Mouse (Mus musculus): ENCODE results near the gene Zfp3. TPM values are rescaled to one million over a fixed set of nuclear protein-coding genes. Genes with fewer than 3 reads are reported as not detected.

Zfp3 gene
- polyA plus RNA-seq, 1 experiment from 2014 or later: 7.9 TPM

DNA sequence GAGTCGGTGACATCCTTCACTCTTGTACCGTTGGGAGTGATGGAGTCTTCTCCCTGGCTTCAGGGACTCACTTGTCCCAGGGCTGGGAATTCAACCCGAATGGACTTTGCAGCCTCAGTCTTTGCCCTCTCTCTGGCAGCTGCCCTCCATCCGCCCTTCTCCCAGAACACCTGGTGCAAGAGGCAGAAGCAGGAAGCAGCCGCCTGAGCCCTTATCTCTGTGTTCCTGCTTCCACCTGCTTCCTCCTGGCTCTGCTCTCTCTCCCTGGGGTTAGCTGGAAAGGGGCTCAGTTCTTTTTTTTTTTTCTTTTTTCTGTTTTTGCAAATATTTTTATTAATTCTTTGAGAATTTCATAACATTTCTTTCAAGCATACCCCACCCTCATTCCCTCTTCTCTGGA is 26.3 kb upstream of the Zfp3 start:
- H3K27me3 ChIP-seq: no peaks in the 10 kb centered on the region
- ChIA-PET POLR2A (interaction anchor here (0.6 kb wide), 1 partner anchor 50 kb away, joined by 3 read pairs; the partner anchor contains the start of gene Camta2), CTCF (no interaction called here)
- DNase-seq (ENCODE audit: low read depth, low spot score) (no peak), ATAC-seq (no peak)
- TF ChIP-seq CTCF (IDR thresholded peaks at IDR 0.05): no peak
- in situ Hi-C loops (cut with MboI; ENCODE audit: low pct_unique_long_range_greater_than_20kb): no loop called here

DNA sequence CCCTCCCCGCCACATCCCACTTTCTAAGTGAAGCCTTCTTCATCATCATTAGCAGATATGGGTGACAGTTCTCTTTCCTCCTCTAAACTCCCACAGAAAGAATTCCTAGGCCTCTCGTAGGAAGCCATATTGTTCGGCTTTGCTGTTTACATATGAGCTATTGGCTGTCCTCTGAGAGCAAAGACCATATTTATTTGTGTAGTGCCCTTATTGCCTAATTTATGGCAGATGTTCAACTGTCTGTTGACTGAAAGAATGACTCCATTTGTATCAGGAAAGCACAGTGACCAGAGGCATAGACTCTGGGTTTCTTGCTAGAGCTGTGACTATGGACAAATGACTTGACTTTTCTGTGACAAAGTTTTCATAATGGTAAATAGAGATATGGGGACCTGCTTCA is 22.4 kb upstream of the Zfp3 start:
- CTCF ChIA-PET: interaction anchor here (1.8 kb wide), 1 partner anchor 59 kb away, joined by 4 read pairs; no protein-coding TSS in a partner anchor
- no peak for TF ChIP-seq CTCF (IDR thresholded peaks at IDR 0.05)
- in situ Hi-C loops (cut with MboI; ENCODE audit: low pct_unique_long_range_greater_than_20kb): no loop called here
- no peak for DNase-seq (ENCODE audit: low read depth, low spot score)
- POLR2A ChIA-PET: interaction anchor here (1.7 kb wide), 1 partner anchor 26 kb away, joined by 3 read pairs; no protein-coding TSS in a partner anchor
- ATAC-seq: no peak
- no peaks in the 10 kb centered on the region for H3K27me3 ChIP-seq

DNA sequence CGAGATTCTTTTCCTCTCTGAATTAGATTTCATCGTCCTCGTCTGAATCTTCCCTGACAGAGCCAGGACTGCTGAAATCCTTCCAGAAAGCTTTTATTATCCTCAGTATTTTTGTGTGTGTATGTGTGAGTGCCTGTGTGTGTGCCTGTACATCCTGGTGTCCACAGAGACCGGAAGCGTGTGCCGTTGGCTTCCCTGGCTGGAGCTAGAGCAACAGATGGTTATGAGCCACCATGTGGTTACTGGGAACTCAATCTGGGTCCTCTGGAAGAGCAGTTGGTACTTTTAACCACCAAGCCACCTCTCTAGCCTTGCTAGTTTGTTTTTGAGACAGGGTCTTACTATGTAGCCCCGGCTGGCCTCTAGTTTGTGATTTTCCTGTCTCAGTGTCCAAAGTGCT is 21.9 kb upstream of the Zfp3 start:
- ATAC-seq: no peak
- ChIA-PET POLR2A (interaction anchor here (1.7 kb wide), 1 partner anchor 26 kb away, joined by 3 read pairs; no protein-coding TSS in a partner anchor), CTCF (interaction anchor here (1.2 to 1.8 kb wide), 2 partner anchors 14 to 60 kb away, joined by 3 to 4 read pairs; no protein-coding TSS in a partner anchor)
- in situ Hi-C loops (cut with MboI; ENCODE audit: low pct_unique_long_range_greater_than_20kb): no loop called here
- TF ChIP-seq CTCF (IDR thresholded peaks at IDR 0.05): no peak
- DNase-seq (ENCODE audit: low read depth, low spot score): no peak
- no peaks in the 10 kb centered on the region for H3K27me3 ChIP-seq

DNA sequence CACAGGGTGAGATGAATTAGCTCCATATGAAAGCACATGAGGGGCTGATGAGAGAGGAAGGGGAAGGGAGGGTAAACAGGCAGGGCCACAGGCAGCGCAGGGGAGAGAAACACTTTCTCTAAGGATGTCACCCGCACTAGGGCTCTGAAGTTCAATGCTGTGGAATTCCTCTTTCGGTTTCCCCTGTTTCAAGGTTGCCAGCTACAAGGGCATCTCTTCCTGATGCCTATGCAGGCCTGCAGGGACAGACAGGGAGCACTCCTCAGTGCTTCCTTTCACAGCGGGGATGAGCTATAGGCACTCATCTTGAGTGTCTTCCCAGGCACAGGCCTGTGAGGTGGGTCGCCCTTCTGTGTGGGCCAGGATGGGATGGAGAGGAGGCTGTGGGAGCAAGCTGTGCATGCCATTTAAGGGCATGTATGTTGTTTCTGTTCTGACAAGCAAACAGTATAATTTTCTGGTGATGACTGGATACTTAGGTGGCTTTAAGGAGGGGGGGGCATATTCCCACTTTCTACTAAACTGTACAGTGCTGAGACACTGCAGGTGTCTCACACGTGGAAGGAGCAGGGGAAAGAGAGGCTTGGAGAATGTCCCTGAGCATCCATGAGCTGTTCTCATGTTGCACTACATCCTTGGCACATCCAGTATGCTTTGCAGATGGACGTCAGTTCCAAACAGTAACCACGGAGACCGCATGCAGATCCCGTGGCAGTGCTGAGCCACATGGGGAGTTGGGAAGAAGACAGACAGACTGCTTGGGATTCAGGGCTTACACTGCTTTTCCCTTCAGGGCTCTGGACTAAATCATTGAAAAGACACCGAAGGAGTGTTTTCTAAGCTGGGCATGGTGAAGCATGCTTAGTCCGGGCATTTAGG is 21.2 kb upstream of the Zfp3 start:
- ChIA-PET POLR2A (interaction anchor here (0.6 to 1.2 kb wide), 2 partner anchors 19 to 21 kb away, joined by 3 to 4 read pairs; no protein-coding TSS in a partner anchor), CTCF (interaction anchor here (1.2 to 1.8 kb wide), 2 partner anchors 15 to 61 kb away, joined by 3 to 4 read pairs; no protein-coding TSS in a partner anchor)
- no peaks in the 10 kb centered on the region for H3K27me3 ChIP-seq
- ATAC-seq (no peak), DNase-seq (ENCODE audit: low read depth, low spot score) (no peak)
- TF ChIP-seq CTCF (IDR thresholded peaks at IDR 0.05): no peak
- in situ Hi-C loops (cut with MboI; ENCODE audit: low pct_unique_long_range_greater_than_20kb): no loop called here

DNA sequence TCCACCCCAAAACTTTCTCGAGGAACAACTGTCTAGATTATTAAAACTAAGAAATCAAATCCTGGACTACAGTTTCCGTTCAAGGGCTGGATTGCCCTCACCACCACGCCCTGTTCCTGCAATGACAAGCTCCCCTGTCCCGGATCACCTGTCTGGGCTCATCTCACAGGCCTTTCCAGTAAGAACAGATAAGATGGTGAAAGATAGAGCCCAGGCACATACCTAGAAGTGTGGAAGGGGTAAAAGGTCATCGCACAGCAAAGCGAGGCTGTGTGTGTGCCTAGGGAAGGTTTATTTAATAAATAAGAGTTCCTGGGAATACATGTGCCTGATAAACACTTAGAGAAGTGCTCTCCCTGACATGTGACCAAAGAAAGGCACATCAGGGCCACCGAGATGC is 18.4 kb upstream of the Zfp3 start:
- ChIA-PET CTCF (interaction anchor here (1.3 to 1.4 kb wide), 2 partner anchors 9 to 14 kb away, joined by 3 to 5 read pairs; no protein-coding TSS in a partner anchor), POLR2A (no interaction called here)
- no peak for TF ChIP-seq CTCF (IDR thresholded peaks at IDR 0.05)
- in situ Hi-C loops (cut with MboI; ENCODE audit: low pct_unique_long_range_greater_than_20kb): no loop called here
- H3K27me3 ChIP-seq: peaks cover 2% of the 10 kb centered on the region
- DNase-seq (ENCODE audit: low read depth, low spot score): no peak
- no peak for ATAC-seq

DNA sequence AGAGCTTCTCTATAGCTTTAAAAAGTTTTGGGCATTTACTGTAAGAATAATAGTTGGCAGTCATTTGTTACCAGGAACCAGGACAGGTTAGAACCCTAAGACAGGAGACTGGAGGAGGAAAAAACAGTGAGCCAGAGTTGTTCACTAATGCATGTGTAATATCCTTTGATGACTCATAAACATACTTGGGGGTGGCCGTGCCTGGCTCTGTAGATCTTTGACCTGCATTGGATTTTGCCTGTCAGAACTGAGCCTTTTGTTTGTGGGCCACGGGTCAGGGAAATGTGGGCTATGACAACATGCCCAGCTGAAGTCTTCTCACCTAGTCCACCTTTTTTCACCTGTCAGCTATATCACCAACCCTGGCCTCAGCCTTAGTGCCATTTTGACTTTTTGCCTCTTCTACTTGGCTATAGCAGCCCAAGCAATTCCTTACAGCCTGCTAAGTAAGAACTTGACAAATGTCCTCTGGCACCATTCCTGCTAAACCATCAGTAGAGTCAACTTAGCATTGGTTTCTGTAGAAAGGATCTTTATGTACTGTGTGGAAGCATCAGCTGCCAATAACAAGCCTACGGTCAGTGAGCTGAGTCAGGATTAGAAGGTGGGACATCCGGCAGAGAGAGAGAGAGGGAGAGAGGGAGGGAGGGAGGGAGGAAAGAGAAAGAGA is 16.0 kb upstream of the Zfp3 start:
- ATAC-seq (no peak), DNase-seq (ENCODE audit: low read depth, low spot score) (no peak)
- POLR2A ChIA-PET: interaction anchor here (0.5 kb wide), 1 partner anchor 101 kb away, joined by 3 read pairs; the partner anchor contains the start of genes Rnf167 and Slc25a11
- H3K27me3 ChIP-seq: peaks cover 3% of the 10 kb centered on the region
- in situ Hi-C loops (cut with MboI; ENCODE audit: low pct_unique_long_range_greater_than_20kb): no loop called here
- CTCF ChIA-PET: interaction anchor here (0.7 kb wide), 1 partner anchor 22 kb away, joined by 3 read pairs; no protein-coding TSS in a partner anchor
- TF ChIP-seq CTCF (IDR thresholded peaks at IDR 0.05): no peak

DNA sequence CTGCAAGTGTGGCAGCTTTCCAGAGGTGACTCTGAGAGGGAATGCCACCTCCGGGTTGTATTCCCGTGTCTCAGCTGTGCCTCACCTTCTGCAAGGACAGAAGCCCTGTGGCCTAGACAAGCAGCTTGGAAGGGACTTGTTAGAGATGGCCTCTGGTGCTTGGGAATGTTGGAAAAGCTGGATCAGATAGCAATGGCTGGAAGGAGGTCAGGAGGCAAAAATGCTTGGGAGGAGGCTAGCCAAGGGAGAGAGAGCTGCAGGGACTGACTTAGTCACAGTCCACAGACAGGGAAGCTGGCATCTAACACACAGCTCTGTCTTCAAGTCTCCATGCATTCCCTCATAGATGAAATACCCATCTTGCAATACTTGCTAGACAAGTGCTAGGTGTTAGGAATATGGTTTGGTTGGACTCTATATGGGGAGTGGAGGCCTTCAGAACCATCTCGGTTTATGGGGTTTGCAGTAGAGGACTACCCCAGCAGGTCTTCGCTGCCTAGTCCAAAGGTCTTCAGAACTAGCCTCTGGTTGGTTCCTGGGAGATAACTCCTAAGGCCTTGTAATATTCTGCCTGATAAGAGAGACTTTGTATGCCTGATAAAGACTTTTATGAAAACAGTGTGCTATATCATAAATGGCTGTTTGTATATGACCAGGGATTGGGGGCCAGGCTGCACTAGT is 11.5 kb upstream of the Zfp3 start:
- TF ChIP-seq CTCF (IDR thresholded peaks at IDR 0.05): no peak
- ChIA-PET CTCF (no interaction called here), POLR2A (no interaction called here)
- no peak for DNase-seq (ENCODE audit: low read depth, low spot score)
- in situ Hi-C loops (cut with MboI; ENCODE audit: low pct_unique_long_range_greater_than_20kb): loop anchor here (5.0 to 10.0 kb wide), 4 partner anchors 65 to 338 kb away; partner anchors contain the start of genes Camta2, Gltpd2 and Pelp1
- no peak for ATAC-seq
- H3K27me3 ChIP-seq: peaks cover 3% of the 10 kb centered on the region

DNA sequence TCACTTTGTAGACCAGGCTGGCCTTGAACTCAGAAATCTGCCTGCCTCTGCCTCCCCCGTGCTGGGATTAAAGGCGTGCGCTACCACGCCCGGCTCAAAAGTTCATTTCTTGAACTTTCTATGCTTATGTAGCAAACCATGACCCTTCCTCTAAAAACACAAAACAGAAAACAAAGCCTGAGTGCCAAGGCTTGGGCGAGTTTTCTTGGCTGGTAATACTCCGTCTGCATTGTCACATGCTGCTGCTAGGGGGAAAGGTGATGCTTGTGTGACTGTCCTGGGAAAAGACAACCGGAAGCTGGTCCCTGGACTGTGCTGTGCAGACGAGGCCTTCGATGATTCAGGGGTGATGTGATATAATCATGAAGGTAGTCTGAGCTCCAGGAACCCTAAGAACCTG is 10.9 kb upstream of the Zfp3 start:
- ChIA-PET CTCF (no interaction called here), POLR2A (no interaction called here)
- H3K27me3 ChIP-seq: peaks cover 3% of the 10 kb centered on the region

DNA sequence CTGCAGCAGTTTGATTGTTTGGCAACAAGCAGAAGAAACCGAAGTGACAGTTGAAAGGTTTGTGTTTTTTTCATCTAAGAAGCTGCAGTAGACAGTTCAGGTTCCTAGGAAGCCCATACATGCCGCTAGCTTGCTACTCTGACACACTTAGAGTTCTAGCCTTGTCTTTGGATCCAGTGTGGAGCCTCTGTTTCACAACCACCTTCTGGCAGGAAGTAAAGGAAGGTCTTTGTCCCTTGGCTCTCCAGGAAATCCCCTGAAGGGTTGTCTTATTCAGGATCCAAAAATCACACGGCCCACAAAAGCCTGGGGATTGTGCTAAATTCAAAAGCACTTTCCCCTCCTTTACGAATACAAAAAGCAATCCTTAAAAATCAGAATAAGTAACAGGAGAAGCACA is 9.5 kb upstream of the Zfp3 start:
- no peak for TF ChIP-seq CTCF (IDR thresholded peaks at IDR 0.05)
- in situ Hi-C loops (cut with MboI; ENCODE audit: low pct_unique_long_range_greater_than_20kb): loop anchor here (5.0 to 10.0 kb wide), 4 partner anchors 67 to 340 kb away; partner anchors contain the start of genes Camta2, Gltpd2 and Pelp1
- ChIA-PET CTCF (interaction anchor here (0.8 to 1.1 kb wide), 4 partner anchors 9 to 47 kb away, joined by 3 to 5 read pairs (median 3); no protein-coding TSS in a partner anchor), POLR2A (interaction anchor here (1.1 kb wide), 1 partner anchor 10 kb away, joined by 4 read pairs; no protein-coding TSS in a partner anchor)
- H3K27me3 ChIP-seq: peaks cover 3% of the 10 kb centered on the region
- DNase-seq (ENCODE audit: low read depth, low spot score) (no peak), ATAC-seq (no peak)

More for the DNA sequence above, 10.9 kb upstream of the Zfp3 start:
- ATAC-seq (no peak), DNase-seq (ENCODE audit: low read depth, low spot score) (no peak)
- in situ Hi-C loops (cut with MboI; ENCODE audit: low pct_unique_long_range_greater_than_20kb): loop anchor here (5.0 to 10.0 kb wide), 4 partner anchors 66 to 338 kb away; partner anchors contain the start of genes Camta2, Gltpd2 and Pelp1
- TF ChIP-seq CTCF (IDR thresholded peaks at IDR 0.05): no peak

Data from Patski (cell line).